Mouse (Mus musculus) liver, embryonic 16.5 days (tissue): ENCODE results near the gene Hspb2. TPM values are rescaled to one million over a fixed set of nuclear protein-coding genes. Genes with fewer than 3 reads are reported as not detected.
A peak's percentile ranks its signal among the peaks of the same experiment; 100 is the strongest.

Experiments
- ATAC-seq: fragments of 200-750 bp; cut with Nextera tagmentation; 2 replicates; pipeline ENCODE4 v1.8.0; 2017; ENCODE audit warnings: low read depth, mild to moderate bottlenecking, moderate number of reproducible peaks, moderate library complexity
- H3K27ac ChIP-seq: fragments of 300-500 bp; sonication (generic); 2 replicates; pipeline ENCODE4 v1.5.1; 2014; ENCODE audit warnings: mild to moderate bottlenecking, low read length
- H3K27me3 ChIP-seq: fragments of 300-500 bp; sonication (generic); 2 replicates; pipeline ENCODE4 v1.6.1; 2014; ENCODE audit warnings: low read depth, low read length, mixed read lengths; ENCODE audit not compliant: control insufficient read depth, insufficient read depth
- H3K36me3 ChIP-seq: fragments of 300-500 bp; sonication (generic); 2 replicates; pipeline ENCODE4 v1.6.1; 2014; ENCODE audit warnings: mild to moderate bottlenecking; ENCODE audit not compliant: control insufficient read depth, insufficient read depth
- H3K4me1 ChIP-seq: fragments of 300-500 bp; sonication (generic); 2 replicates; pipeline ENCODE4 v1.6.1; 2014; ENCODE audit warnings: low read depth, low read length, mixed read lengths; ENCODE audit not compliant: control insufficient read depth
- H3K4me2 ChIP-seq: fragments of 300-500 bp; sonication (generic); 2 replicates; pipeline ENCODE4 v1.6.1; 2014; ENCODE audit warnings: low read depth, low read length, mixed read lengths
- H3K4me3 ChIP-seq: fragments of 300-500 bp; sonication (generic); 2 replicates; pipeline ENCODE4 v1.5.1; 2014; ENCODE audit warnings: low read depth, mild to moderate bottlenecking, low read length
- H3K9ac ChIP-seq: fragments of 300-500 bp; sonication (generic); 2 replicates; pipeline ENCODE4 v1.6.1; 2014; ENCODE audit warnings: low read depth, low read length
- H3K9me3 ChIP-seq: fragments of 300-500 bp; sonication (generic); replicated peaks from 2 replicates; pipeline ENCODE4 v1.6.1; 2016; ENCODE audit warnings: low read length; ENCODE audit not compliant: control insufficient read depth
- WGBS: fragments of 180-500 bp; shearing (Covaris S2); extraction: QIAGEN DNeasy Blood & Tissue Kit; methylation state at CpG from one replicate; pipeline ENCODE4 v1.1.7; 2014; ENCODE audit not compliant: insufficient replicate concordance; 5-methylcytosine and 5-hydroxymethylcytosine counted together
- polyA plus RNA-seq: library from polyadenylated mRNA; unstranded; fragments of >200 nt; fragmentation: Nextera tagmentation; extraction: Ambion mirVana; gene quantifications from 2 replicates; pipeline ENCODE4 v1.2.1, GENCODE M21; 2015

Gene Hspb2
- polyA plus RNA-seq = 1.7 and 2.7 TPM in 2 replicates

DNA sequence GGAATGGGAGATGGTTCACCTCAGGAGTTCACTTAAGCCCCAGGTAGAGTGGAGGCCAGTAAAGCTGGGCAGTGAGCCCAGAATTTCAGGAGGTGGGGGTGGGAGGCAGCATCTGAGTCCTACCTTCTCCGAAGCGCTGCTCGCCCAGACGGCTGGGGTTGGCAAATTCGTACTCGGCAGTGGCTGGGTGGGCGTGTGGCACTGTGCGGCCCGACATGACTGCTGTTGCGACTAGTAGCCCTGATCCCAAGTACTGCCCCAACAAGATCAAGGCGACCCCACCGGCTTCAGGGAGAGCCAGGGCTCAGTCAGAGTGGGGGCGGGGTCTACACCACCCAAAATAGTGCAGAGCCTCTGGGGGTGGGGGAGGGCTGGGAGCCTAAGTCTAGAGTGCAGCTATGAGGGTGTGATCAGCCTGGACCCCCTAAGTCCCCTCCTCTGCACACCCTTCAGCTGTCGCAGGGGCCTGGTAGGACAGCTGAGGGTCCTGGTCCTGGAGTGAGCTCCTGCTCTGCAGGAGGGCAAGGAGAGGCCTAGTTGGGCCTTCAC, at the start of gene Hspb2:
Gene Hspb2 (minus strand): TSS at position 301 of the 549 bp plus-strand sequence.
- H3K36me3 ChIP-seq = no peaks in the 10 kb centered on the region
- no peak; the same call in 1 of the 2 replicates for ATAC-seq
- 64% methylated on average over 14 of the region's 14 CpGs for WGBS
- no peak within 1 kb of the TSS for H3K9ac ChIP-seq
- no peaks in the 10 kb centered on the region for H3K9me3 ChIP-seq
- H3K27me3 ChIP-seq = no peaks in the 10 kb centered on the region
- no peak within 1 kb of the TSS for H3K4me2 ChIP-seq
- H3K4me3 ChIP-seq = no peak within 1 kb of the TSS
- no peaks in the 10 kb centered on the region for H3K4me1 ChIP-seq
- H3K27ac ChIP-seq = no peak within 1 kb of the TSS

DNA sequence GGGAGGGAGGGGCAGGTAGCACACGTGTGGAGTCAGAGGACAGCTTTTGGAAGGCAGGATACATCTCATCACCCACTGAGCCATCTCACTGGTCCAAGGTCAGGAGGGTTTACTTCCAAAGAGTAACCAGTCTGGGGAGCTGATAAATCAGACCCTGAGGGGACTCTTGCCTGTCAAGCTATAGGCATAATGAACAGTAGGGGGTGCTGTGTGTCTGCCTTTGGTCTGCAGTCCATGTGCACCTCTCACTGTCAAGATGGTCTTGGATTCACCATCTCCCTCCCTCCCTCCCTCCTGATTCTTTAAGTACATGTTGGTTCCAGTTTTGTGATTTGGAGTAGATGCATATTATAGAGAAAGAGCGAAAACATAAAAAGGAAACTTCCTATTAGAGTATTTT, 48.8 kb upstream of the Hspb2 start:
- Histone ChIP-seq H3K9me3 (no peaks in the 10 kb centered on the region), H3K27ac (peak overlapping the region; percentile 95; the same call in 1 of the 2 replicates), H3K36me3 (no peaks in the 10 kb centered on the region; the same call in 1 of the 2 replicates), H3K9ac (no peak overlapping the region), H3K4me2 (no peak overlapping the region), H3K27me3 (no peaks in the 10 kb centered on the region), H3K4me3 (no peak overlapping the region), H3K4me1 (peaks cover 41% of the 10 kb centered on the region)
- no peak for ATAC-seq
- WGBS = 48% methylated on average over 2 of the region's 2 CpGs

DNA sequence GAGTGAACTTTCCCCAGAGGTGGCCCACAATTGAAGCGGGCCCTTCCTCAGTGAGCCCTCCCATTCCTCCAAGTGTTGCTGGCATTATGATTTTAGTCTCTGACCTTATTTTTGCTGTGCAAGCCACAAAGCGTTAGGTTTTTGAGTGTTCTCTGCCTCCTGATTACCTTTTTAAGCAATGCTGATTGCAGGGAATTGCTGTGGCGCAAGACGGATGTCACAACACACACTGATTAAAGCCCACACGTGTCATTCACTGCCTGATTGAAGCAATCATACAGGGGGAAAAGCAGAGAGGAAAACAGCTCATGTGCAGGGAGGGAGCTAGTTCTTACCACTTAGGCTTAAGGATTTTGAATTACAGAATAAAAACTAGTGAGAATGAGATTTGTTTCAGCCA, 46.2 kb upstream of the Hspb2 start:
- Histone ChIP-seq H3K9me3 (no peaks in the 10 kb centered on the region), H3K9ac (no peak overlapping the region), H3K27me3 (no peaks in the 10 kb centered on the region), H3K36me3 (peaks cover 2% of the 10 kb centered on the region; the same call in 1 of the 2 replicates), H3K4me2 (no peak overlapping the region), H3K4me3 (no peak overlapping the region), H3K4me1 (peaks cover 22% of the 10 kb centered on the region), H3K27ac (no peak overlapping the region)
- ATAC-seq = no peak
- 67% methylated on average over 5 of the region's 5 CpGs for WGBS

GRCm38 (mm10) chr9:50797641-50798040, 45.5 kb upstream of the Hspb2 start:
- Histone ChIP-seq H3K36me3 (peaks cover 2% of the 10 kb centered on the region; the same call in 1 of the 2 replicates), H3K9ac (no peak overlapping the region), H3K27me3 (no peaks in the 10 kb centered on the region), H3K9me3 (no peaks in the 10 kb centered on the region), H3K4me1 (peaks cover 15% of the 10 kb centered on the region), H3K4me3 (no peak overlapping the region), H3K27ac (no peak overlapping the region), H3K4me2 (no peak overlapping the region)
- 77% methylated on average over 7 of the region's 7 CpGs for WGBS
- ATAC-seq = no peak

DNA sequence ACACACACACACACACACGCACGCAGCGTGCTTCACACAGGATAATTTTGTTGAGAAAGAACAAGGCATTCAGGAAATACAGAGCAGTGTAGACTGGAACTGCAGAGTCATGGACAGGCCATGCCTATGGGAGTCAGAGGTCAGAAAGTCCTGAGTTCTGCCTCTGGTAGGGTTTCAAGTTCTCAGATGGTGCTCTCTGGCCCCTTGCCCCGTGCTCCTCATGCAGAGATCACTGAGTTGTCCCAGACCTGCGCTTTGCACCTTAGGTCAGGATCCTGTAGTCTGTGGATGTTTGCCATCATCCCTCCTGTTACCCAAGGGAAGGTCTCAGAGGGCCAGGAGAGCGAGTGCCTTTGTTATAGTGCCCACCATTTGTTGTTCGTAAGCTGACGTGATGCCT, 44.6 kb upstream of the Hspb2 start:
- H3K4me3 ChIP-seq = no peak overlapping the region
- no peaks in the 10 kb centered on the region for H3K9me3 ChIP-seq
- H3K4me2 ChIP-seq = no peak overlapping the region
- H3K36me3 ChIP-seq = peaks cover 2% of the 10 kb centered on the region; the same call in 1 of the 2 replicates
- H3K27ac ChIP-seq = no peak overlapping the region
- no peak overlapping the region for H3K9ac ChIP-seq
- 77% methylated on average over 8 of the region's 8 CpGs for WGBS
- no peak for ATAC-seq
- no peaks in the 10 kb centered on the region for H3K27me3 ChIP-seq
- peaks cover 6% of the 10 kb centered on the region for H3K4me1 ChIP-seq

DNA sequence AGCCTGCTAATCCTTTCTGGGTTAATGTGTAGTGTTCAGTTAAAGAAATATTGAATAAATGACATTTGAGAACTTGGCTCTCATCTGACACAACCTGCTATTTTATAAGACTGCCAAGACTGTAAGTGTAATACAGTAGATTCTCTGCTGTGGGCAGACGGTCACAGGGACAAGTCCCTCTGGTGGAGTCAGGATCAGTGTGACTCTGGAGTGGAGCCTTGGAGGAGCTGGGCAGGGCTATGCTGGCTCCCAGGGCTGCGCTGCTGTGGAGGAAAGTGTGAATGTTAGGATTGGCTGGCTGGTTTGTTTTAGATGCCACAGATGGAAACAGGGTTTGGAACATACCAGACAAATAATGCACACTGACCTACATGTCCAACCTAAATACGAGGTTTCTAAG, 43.1 kb upstream of the Hspb2 start:
- Histone ChIP-seq H3K27ac (no peak overlapping the region), H3K4me3 (no peak overlapping the region), H3K27me3 (no peaks in the 10 kb centered on the region), H3K4me2 (no peak overlapping the region), H3K9ac (no peak overlapping the region), H3K4me1 (no peaks in the 10 kb centered on the region), H3K36me3 (peaks cover 4% of the 10 kb centered on the region; the same call in 1 of the 2 replicates), H3K9me3 (no peaks in the 10 kb centered on the region)
- no peak for ATAC-seq
- WGBS = 83% methylated on average over 3 of the region's 3 CpGs

- H3K36me3 ChIP-seq = peaks cover 12% of the 10 kb centered on the region
- WGBS = 60% methylated on average over 2 of the region's 2 CpGs
Measured at GRCm38 (mm10) chr9:50782155-50782554, 30.0 kb upstream of the Hspb2 start.

GRCm38 (mm10) chr9:50776162-50776760, 24.1 kb upstream of the Hspb2 start:
- Histone ChIP-seq H3K4me2 (peak overlapping the region; percentile 98), H3K27me3 (no peaks in the 10 kb centered on the region)
- no peak for ATAC-seq

More at GRCm38 (mm10) chr9:50782155-50782554, 30.0 kb upstream of the Hspb2 start:
- H3K4me3 ChIP-seq = no peak overlapping the region
- H3K4me2 ChIP-seq = no peak overlapping the region
- no peaks in the 10 kb centered on the region for H3K4me1 ChIP-seq
- H3K9me3 ChIP-seq = no peaks in the 10 kb centered on the region
- no peaks in the 10 kb centered on the region for H3K27me3 ChIP-seq
- no peak overlapping the region for H3K27ac ChIP-seq
- no peak overlapping the region for H3K9ac ChIP-seq
- no peak for ATAC-seq

GRCm38 (mm10) chr9:50775662-50776126, 23.5 kb upstream of the Hspb2 start:
- H3K9ac ChIP-seq = peak overlapping the region; percentile 95
- WGBS = under 1% methylated on average over 30 of the region's 30 CpGs
- peak overlapping the region; percentile 74; the same call in 1 of the 2 replicates for H3K27ac ChIP-seq
- no peaks in the 10 kb centered on the region for H3K9me3 ChIP-seq
- peaks cover 21% of the 10 kb centered on the region for H3K4me1 ChIP-seq
- no peaks in the 10 kb centered on the region for H3K27me3 ChIP-seq
- peaks cover 2% of the 10 kb centered on the region; the same call in 1 of the 2 replicates for H3K36me3 ChIP-seq
- H3K4me2 ChIP-seq = peak overlapping the region; percentile 98
- peak overlapping the region; percentile 95 for H3K4me3 ChIP-seq
- ATAC-seq = 0 out of 2 replicates have a peak, but pooled peaks have one; percentile 22

More at GRCm38 (mm10) chr9:50776162-50776760, 24.1 kb upstream of the Hspb2 start:
- 53% methylated on average over 11 of the region's 11 CpGs for WGBS
- Histone ChIP-seq H3K4me1 (peaks cover 21% of the 10 kb centered on the region), H3K9ac (peak overlapping the region; percentile 95), H3K9me3 (no peaks in the 10 kb centered on the region), H3K4me3 (peak overlapping the region; percentile 95), H3K36me3 (peaks cover 2% of the 10 kb centered on the region; the same call in 1 of the 2 replicates), H3K27ac (no peak overlapping the region)
